Mouse (Mus musculus): ENCODE data around the gene Ifitm2.

DNA sequence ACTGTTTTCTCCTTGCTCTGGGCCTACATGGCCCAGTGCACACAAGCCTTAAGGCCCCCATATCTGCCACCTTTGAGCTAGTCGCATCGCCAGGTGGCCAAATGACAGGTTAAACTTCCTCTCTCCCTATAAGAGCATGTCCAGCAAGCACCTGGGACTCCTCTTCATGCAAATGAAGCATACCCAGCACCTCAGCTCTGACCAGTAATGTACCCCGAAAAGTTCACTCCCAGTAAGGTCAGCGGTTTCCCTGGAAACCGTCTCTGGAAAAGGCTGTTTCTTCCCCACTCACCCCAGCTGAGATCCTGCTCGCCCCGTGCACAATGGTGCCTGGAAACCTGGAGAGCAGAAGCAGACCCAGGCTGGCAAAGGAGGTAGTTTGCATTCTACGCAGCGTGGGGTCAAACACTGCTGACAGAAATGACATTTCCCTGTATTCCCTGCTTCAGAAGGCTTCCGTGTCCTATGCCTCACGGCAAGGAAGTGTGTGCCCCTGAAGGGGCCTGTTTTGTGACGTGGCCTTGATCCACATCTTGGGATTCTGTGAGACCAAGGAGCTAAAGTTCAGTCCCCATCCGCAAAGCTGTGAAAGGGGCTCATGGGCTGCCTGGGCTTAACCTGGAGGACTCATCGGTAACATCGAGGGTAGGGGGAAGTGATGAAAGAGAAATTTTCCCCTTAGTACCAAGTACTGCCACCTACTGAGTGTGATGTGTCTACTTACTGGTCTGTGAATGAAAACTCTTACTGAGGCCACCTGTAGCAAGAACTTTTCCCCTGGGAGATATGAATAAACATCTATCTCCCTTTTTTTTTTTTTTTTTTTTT, 45.3 kb upstream of the Ifitm2 start:
- TF ChIP-seq MAFK (IDR thresholded peaks at IDR 0.05; ENCODE audit: insufficient read depth, low read depth, low read length): no peak
- TF ChIP-seq HCFC1 (IDR thresholded peaks at IDR 0.05; ENCODE audit: borderline replicate concordance, insufficient read depth, low read length): no peak
- TF ChIP-seq CHD2 (IDR thresholded peaks at IDR 0.05; ENCODE audit: low read depth, low read length): no peak
- TF ChIP-seq ZC3H11A (IDR thresholded peaks at IDR 0.05; ENCODE audit: borderline replicate concordance, low read depth, low read length): no peak
